Mouse (Mus musculus) liver, embryonic 14.5 days (tissue): ENCODE results near the gene Ppard. TPM values are rescaled to one million over a fixed set of nuclear protein-coding genes. Genes with fewer than 3 reads are reported as not detected.

Experiments
- ATAC-seq: fragments of 200-750 bp; cut with Nextera tagmentation; 2 replicates; pipeline ENCODE4 v1.8.0; 2017; ENCODE audit warnings: moderate number of reproducible peaks, mild to moderate bottlenecking, moderate library complexity; ENCODE audit not compliant: insufficient read depth
- DNase-seq, 3 experiments: peaks; one replicate each; pipeline ENCODE4 v3.0.0-alpha.2; 2012 to 2013; ENCODE audit warnings: low read depth in 3 of 3, low spot score in 3 of 3
- H3K27ac ChIP-seq: fragments of 300-500 bp; sonication (generic); 2 replicates; pipeline ENCODE4 v1.5.1; 2014; ENCODE audit warnings: moderate library complexity, mild to moderate bottlenecking, control low read depth, inconsistent platforms
- H3K27me3 ChIP-seq: fragments of 300-500 bp; sonication (generic); 2 replicates; pipeline ENCODE4 v1.6.1; 2014; ENCODE audit warnings: mild to moderate bottlenecking, low read length, moderate library complexity; ENCODE audit not compliant: control insufficient read depth, insufficient read depth
- H3K36me3 ChIP-seq: fragments of 300-500 bp; sonication (generic); replicated peaks from 2 replicates; pipeline ENCODE4 v1.6.1; 2014; ENCODE audit warnings: low read depth; ENCODE audit not compliant: control insufficient read depth, insufficient read depth
- H3K4me1 ChIP-seq, 2 experiments: fragments of 200-500 bp in 1 of 2; fragments of 300-500 bp in 1 of 2; sonication (generic) in 1 of 2; replicated peaks; 2 replicates each; pipeline ENCODE4 v1.6.1; 2012 to 2014; ENCODE audit warnings: antibody characterized with exemption in 1 of 2, inconsistent platforms in 1 of 2, low read length in 1 of 2; ENCODE audit not compliant: control insufficient read depth in 2 of 2, insufficient read depth in 2 of 2
- H3K4me2 ChIP-seq: fragments of 300-500 bp; sonication (generic); 2 replicates; pipeline ENCODE4 v1.6.1; 2014; ENCODE audit warnings: low read depth, mild to moderate bottlenecking, control low read depth, moderate library complexity
- H3K4me3 ChIP-seq, 2 experiments: fragments of 200-500 bp in 1 of 2; fragments of 300-500 bp in 1 of 2; sonication (generic) in 1 of 2; 2 replicates each; pipeline ENCODE4 v1.5.1; 2012 to 2014; ENCODE audit warnings: low read depth in 2 of 2, low read length in 2 of 2, mild to moderate bottlenecking in 2 of 2, control low read depth in 1 of 2, inconsistent platforms in 1 of 2, moderate library complexity in 1 of 2; ENCODE audit not compliant: insufficient read depth in 1 of 2
- H3K9ac ChIP-seq: fragments of 300-500 bp; sonication (generic); replicated peaks from 2 replicates; pipeline ENCODE4 v1.6.1; 2014; ENCODE audit warnings: mild to moderate bottlenecking, control low read depth, moderate library complexity
- H3K9me3 ChIP-seq: fragments of 300-500 bp; sonication (generic); 2 replicates; pipeline ENCODE4 v1.6.1; 2016; ENCODE audit warnings: low read length, mixed read lengths; ENCODE audit not compliant: control insufficient read depth
- CTCF ChIP-seq: IDR thresholded peaks from 2 replicates; pipeline ENCODE4 v1.5.1; 2016; ENCODE audit warnings: antibody characterized with exemption, low read depth, control low read depth
- EP300 ChIP-seq: IDR thresholded peaks from 2 replicates; pipeline ENCODE4 v1.6.1; 2016; ENCODE audit warnings: antibody characterized with exemption, low read depth
- WGBS: fragments of 180-500 bp; shearing (Covaris S2); extraction: QIAGEN DNeasy Blood & Tissue Kit; methylation state at CpG from one replicate; pipeline ENCODE4 v1.1.7; 2014; ENCODE audit not compliant: insufficient replicate concordance; 5-methylcytosine and 5-hydroxymethylcytosine counted together
- polyA plus RNA-seq, 2 experiments: library from polyadenylated mRNA; depleted of rRNA in 1 of 2; stranded (reverse) in 1 of 2; unstranded in 1 of 2; fragments of >200 nt; fragmentation: Nextera tagmentation in 1 of 2; extraction: Ambion mirVana in 1 of 2; gene quantifications; 2 replicates each; pipeline versions ENCODE4 v1.2.1 to v1.2.3; 2012 to 2014

The Ppard gene
- polyA plus RNA-seq, 2 experiments, result 0.76 to 5.6 TPM

DNA sequence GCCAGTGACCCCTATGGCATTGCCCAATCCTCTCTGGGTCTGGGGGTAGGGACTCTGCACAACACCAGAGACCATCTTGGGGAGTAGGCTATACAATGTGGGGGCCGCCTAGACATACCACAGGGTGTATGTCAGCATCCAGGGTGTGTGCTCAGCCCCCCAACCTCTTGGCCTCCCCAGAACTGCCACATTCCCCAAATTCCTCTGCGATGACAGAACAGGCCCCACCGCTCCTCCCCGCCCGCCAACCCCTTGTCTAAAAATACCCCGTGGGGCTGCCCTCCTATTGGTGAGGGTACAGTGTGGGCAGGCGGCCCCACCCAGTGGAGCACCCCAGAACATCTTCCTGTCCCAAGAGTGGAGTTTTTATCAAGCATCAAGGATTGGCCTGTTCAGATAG is 108.1 kb downstream of the Ppard start:
- Histone ChIP-seq H3K36me3 (no peaks in the 10 kb centered on the region), H3K9me3 (no peaks in the 10 kb centered on the region), H3K27ac (no peak overlapping the region), H3K4me1 (peaks cover 3 to 4% of the 10 kb centered on the region in 2 experiments; a peak in 1 of 4 replicates), H3K9ac (no peak overlapping the region), H3K4me2 (peak overlapping the region; percentile 16), H3K4me3 (no peak overlapping the region), H3K27me3 (no peaks in the 10 kb centered on the region)
- DNase-seq (no peak), ATAC-seq (no peak)
- 48% methylated on average over 7 of the region's 7 CpGs for WGBS
- TF ChIP-seq EP300 (no peak), CTCF (no peak)

DNA sequence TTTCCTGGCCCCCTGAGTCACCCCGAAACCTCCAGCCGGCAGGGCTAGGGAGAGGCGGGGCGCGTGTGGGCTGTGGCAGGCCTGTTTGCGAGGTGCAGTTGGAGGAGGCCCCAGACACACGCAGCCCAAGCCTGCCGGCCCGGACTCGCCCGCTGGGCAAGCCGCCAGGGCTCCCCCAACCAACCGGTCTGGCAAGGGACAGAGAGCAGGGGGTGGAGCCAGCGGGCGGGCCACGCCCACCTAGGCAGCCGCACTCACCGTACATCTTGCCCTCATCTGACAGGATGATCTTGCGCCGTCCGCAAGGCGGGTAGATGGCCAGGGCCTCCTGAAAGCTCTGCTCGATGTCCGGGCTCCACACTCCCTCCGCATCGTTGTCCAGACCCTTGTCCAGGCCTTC is 108.6 kb downstream of the Ppard start:
- no peak overlapping the region for H3K27ac ChIP-seq

DNA sequence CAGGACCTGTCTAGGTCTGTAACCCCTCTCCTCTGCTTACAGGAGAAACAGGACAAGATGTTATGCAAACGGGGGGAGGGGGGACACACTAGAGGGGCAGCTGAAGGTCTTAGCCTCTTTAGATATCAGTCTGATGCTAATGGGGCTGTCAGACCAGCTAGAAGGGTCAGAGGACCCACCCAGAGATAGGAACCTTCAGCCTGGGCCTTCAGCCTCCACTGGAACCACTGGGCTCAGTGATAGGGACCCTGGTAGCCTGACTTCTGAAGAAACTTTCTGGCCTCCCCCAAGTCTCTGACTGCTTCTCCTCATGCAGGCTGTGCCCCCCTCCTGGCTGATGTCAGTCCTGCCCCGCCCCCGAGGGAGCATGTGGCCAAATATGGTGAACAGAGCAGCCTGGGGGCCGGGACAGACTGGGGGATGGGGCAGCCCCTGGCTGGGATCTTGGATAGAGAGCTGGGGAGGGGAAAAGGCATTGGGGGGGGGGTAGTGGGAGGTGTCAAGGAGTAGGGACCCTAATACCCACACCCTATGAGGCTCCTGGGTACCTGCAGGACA is 111.6 kb downstream of the Ppard start:
- Histone ChIP-seq H3K36me3 (no peaks in the 10 kb centered on the region), H3K9me3 (no peaks in the 10 kb centered on the region), H3K27me3 (peaks cover 3% of the 10 kb centered on the region), H3K9ac (no peak overlapping the region), H3K27ac (no peak overlapping the region), H3K4me1 (peaks cover 3 to 4% of the 10 kb centered on the region in 2 experiments; a peak in 3 of 4 replicates), H3K4me2 (no peak overlapping the region), H3K4me3 (no peak overlapping the region)
- 51% methylated on average over 4 of the region's 4 CpGs for WGBS
- ATAC-seq (no peak), DNase-seq (no peak)
- no peak for TF ChIP-seq CTCF
- no peak for TF ChIP-seq EP300

More for the DNA sequence above, 108.6 kb downstream of the Ppard start:
- Histone ChIP-seq H3K27me3 (no peaks in the 10 kb centered on the region), H3K4me3 (no peak overlapping the region), H3K9ac (no peak overlapping the region), H3K4me2 (peak overlapping the region; percentile 16), H3K9me3 (no peaks in the 10 kb centered on the region), H3K4me1 (peaks cover 3 to 4% of the 10 kb centered on the region in 2 experiments; a peak in 2 of 4 replicates), H3K36me3 (no peaks in the 10 kb centered on the region)
- TF ChIP-seq CTCF, result no peak
- no peak for TF ChIP-seq EP300
- ATAC-seq, result peak; percentile 66
- 9% methylated on average over 24 of the region's 26 CpGs for WGBS
- peak in 1 of 3 experiments; percentile 46 for DNase-seq

DNA sequence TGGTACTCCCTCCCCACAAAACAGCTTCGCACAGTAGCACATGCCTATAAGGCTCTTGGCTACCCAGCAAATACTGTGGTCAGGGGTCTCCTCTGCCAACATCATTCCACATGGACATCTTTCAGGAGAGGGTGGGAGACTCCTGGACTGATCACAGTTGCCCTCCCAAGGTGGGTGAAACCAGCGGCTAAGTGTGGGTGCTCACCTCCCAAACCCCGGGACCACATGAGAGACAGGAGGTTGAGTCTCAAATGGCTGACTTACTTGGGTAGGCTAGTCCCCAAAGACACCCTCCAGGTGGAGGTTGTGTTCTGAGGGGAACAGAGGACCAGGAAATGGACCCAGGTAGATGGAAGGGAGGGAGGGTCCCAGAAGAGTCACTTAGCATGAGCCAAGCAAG is 112.2 kb downstream of the Ppard start:
- TF ChIP-seq EP300, result no peak
- TF ChIP-seq CTCF, result no peak
- ATAC-seq (no peak), DNase-seq (no peak)
- Histone ChIP-seq H3K4me2 (no peak overlapping the region), H3K27ac (no peak overlapping the region), H3K4me3 (no peak overlapping the region), H3K4me1 (peaks cover 3 to 4% of the 10 kb centered on the region in 2 experiments; a peak in 3 of 4 replicates), H3K36me3 (no peaks in the 10 kb centered on the region), H3K27me3 (peaks cover 8% of the 10 kb centered on the region), H3K9ac (no peak overlapping the region), H3K9me3 (no peaks in the 10 kb centered on the region)
- 55% methylated on average over 3 of the region's 3 CpGs for WGBS

DNA sequence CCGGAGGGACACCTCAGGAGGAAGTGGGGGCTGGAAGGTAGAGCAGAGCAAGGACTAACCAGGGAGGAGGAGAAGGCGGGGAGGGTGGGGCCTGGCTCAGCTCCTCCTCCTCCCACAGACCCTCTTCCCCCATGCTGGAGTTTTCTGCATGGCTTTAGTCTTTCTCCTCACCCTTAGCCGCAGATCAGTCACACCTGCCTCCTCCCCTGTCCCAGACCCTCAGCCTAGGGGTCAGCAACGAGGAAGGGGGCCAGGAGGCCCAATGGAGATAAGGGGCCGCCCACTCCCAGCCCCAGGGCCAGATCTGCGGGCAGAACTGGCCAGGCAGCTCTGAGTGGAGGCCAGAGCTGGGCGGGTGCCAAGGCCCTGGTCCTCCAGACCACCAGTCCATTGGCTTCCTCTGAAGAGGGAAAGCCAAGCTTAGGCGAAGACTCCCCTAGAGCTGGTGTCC is 112.8 kb downstream of the Ppard start:
- ATAC-seq (no peak), DNase-seq (no peak)
- Histone ChIP-seq H3K27ac (no peak overlapping the region), H3K36me3 (no peaks in the 10 kb centered on the region), H3K27me3 (peaks cover 14% of the 10 kb centered on the region), H3K9me3 (no peaks in the 10 kb centered on the region), H3K4me3 (no peak overlapping the region), H3K9ac (no peak overlapping the region), H3K4me2 (no peak overlapping the region), H3K4me1 (peaks cover 3 to 4% of the 10 kb centered on the region in 2 experiments; a peak in 3 of 4 replicates)
- TF ChIP-seq CTCF, result no peak
- TF ChIP-seq EP300, result no peak
- 19% methylated on average over 8 of the region's 8 CpGs for WGBS
